Mouse (Mus musculus) lung, adult 2 months (tissue): ENCODE measurements around the gene Lonp1. TPM values are rescaled to one million over a fixed set of nuclear protein-coding genes. Genes with fewer than 3 reads are reported as not detected.
"Not testable (repeated sequence)": the region's sequence is repeated elsewhere in the genome, so short reads cannot be mapped to it uniquely, and the experiment has no call there.

Experiments used
- DNase-seq: peaks from one replicate; pipeline ENCODE4 v3.0.0; 2022
- H3K4me1 ChIP-seq: fragments of 200-500 bp; 2 replicates; pipeline ENCODE4 v1.6.1; 2011; ENCODE audit warnings: low read length; ENCODE audit not compliant: control insufficient read depth, insufficient read depth
- H3K4me3 ChIP-seq: fragments of 200-500 bp; replicated peaks from 2 replicates; pipeline ENCODE3; 2011; ENCODE audit warnings: low read depth, mild to moderate bottlenecking, control low read depth, low read length; ENCODE audit errors: extremely low read depth
- CTCF ChIP-seq: fragments of 200-500 bp; IDR thresholded peaks from 2 replicates; pipeline ENCODE4 v1.5.1; 2011; ENCODE audit warnings: mild to moderate bottlenecking, low read length, control low read depth; ENCODE audit not compliant: insufficient read depth
- POLR2A ChIP-seq: fragments of 200-500 bp; IDR thresholded peaks from 2 replicates; pipeline ENCODE4 v1.6.1; 2011; ENCODE audit warnings: low read depth, mild to moderate bottlenecking, control low read depth, low read length, borderline replicate concordance; ENCODE audit errors: extremely low read depth
- WGBS: fragments of 180-500 bp; shearing (Covaris S2); methylation state at CpG from one replicate; pipeline ENCODE4 v1.1.7; 2018; 5-methylcytosine and 5-hydroxymethylcytosine counted together
- polyA plus RNA-seq: library from polyadenylated mRNA; depleted of rRNA; stranded (reverse); fragments of >200 nt; gene quantifications from 2 replicates; pipeline ENCODE4 v1.2.3, GENCODE M21; 2012

Lonp1 gene
- polyA plus RNA-seq, 1 experiment: 53.9 TPM

DNA sequence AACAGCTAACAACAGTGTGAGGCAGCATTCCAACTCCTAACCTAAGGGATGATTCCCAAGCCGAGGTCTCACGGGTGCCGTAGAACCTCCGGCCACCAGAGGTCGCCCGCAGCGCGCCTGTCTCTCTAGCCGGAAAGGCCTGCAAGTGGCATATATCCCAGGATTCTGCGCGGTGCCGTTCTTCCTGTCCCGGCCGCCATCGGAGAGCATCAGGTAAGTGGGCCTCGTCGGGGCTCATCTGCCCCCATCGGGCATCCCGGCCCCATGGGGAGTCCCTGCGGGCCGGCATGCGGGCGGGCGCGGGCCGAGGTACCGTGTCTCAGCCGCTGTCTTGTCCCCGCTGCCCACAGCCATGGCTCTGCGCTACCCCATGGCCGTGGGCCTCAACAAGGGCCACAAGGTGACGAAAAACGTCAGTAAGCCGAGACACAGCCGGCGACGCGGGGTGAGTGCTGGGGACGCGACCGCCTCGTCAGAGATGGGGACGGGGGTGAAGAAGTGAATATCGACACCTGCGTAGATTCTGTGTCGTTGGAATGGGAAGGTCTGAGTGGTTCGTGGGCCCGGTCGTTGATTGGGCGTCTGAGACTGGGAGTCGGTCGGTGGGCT lies 13.3 kb downstream of the Lonp1 start, which contains the start of gene Rpl36:
Gene Rpl36 (plus strand): TSS at position 181 of the 609 bp plus-strand sequence.
- peak; percentile 95 for DNase-seq
- peak within 1 kb of the TSS; percentile 94 for H3K4me3 ChIP-seq
- peaks cover 15% of the 10 kb centered on the region for H3K4me1 ChIP-seq
- WGBS: under 1% methylated on average over 52 of the region's 52 CpGs
- TF ChIP-seq POLR2A (peak; percentile 89), CTCF (peak; percentile 80)

DNA sequence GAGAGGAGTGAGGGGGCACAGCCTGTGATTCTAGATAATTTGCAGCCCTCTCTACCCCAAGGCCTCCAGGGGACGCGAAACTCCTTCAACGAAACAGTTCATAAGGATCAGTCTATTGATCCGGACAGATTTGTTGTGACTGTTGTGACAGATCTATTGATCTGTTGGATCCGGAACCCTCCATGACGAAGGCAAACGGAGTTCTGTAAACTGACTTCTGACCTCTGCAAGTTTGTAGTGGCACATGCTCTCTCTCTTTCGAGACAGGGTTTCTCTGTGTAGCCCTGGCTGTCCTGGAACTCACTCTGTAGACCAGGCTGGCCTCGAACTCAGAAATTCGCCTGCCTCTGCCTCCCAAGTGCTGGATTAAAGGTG lies 14.1 kb downstream of the Lonp1 start:
- WGBS: 74% methylated on average over 10 of the region's 10 CpGs
- not testable (repeated sequence) for DNase-seq, H3K4me3 ChIP-seq
- peaks cover 15% of the 10 kb centered on the region for H3K4me1 ChIP-seq

DNA sequence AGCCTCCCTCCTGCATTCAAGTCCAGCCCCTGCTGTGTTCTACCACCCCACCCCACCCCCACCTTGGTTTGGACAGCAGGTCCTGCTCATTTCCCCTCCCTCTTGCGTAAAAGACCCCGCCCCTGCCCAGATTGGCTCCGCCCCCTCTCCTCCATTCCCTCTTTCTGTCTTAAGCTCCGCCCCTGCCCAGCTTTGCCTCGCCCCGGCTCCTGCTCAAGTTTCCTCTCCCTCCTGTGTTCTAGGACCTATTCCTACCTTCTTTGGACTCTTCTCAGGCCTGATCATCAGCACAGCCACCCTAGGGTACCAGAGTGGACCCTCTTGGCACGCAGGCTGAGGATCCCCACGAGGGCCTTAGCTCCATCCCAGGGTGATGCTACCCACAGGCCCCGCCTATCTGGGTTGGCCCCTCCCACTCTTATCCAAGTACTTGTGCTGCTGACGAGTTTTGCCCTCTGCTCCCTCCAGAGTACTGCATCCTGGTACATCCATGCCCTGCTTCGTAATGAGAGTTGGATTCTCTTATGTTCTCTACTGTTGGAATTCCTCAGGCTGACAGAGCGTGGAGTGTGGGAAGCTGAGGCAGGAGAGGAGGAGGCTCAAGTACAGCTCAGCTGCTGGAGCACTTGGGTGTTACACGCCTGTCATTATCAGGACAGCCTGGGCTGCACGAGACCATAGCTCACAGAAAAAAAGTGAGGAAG lies 14.7 kb downstream of the Lonp1 start:
- TF ChIP-seq POLR2A (no peak), CTCF (no peak)
- peaks cover 15% of the 10 kb centered on the region for H3K4me1 ChIP-seq
- H3K4me3 ChIP-seq: no peak overlapping the region
- 25% methylated on average over 14 of the region's 14 CpGs for WGBS
- DNase-seq: peak; percentile 43

DNA sequence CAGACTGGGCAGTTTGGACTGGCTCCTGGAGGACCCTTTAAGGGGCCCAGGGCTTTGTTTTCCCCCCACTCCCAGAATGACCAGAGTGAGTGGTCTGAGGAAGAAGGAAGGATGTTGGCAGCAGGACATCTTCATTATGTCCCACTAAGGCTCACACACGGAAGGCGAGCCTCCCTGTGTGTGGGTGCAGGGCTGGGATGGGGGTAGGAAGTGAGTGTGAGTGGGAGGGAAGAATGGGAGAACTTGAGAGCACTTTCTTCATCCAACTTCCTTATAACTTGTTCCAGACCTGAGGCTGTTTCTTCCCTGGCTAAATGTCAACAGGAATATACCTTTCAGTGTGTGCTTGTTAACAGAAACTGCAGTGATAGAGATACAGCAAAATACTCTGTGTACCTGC lies 15.4 kb downstream of the Lonp1 start:
- TF ChIP-seq CTCF (no peak), POLR2A (no peak)
- peaks cover 15% of the 10 kb centered on the region for H3K4me1 ChIP-seq
- WGBS: 67% methylated on average over 2 of the region's 2 CpGs
- no peak for DNase-seq
- H3K4me3 ChIP-seq: no peak overlapping the region

DNA sequence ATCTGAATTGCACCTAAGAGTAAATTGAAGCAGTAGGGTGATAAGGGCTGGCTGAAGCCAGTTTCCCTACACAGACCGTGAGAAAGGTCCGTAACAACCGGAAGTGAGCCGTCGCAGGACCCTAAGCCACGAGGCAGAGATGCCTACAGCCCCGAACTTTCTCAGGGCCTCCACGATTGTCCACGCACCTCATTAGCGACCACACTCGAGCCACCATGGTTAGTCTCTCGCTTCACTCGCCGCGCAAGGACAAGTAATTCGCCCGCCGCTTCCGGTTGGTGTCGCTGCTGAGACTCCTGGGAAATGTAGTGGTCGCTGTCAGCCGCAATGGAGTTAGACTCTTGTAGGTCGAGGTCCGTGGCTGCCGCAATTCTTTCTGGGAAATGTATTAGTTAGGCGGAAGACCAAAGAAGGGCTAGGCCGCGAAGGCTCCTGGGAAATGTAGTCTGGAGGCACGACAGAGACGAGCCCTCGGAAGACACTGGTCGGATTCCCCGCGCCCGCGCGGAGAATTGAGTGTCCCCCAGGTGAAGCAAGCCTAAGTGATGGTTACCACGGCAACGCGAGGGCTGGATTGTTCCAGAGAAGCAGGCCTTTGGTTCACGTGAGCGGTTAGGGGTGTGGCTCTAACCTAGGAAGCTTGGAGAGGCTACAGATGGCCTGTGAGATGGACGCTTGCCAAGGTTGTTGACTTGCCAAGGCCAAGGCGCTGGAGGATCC lies 17.1 kb downstream of the Lonp1 start, which contains the start of gene 2410015M20Rik:
Gene 2410015M20Rik (minus strand): TSS at position 320 of the 720 bp plus-strand sequence.
- WGBS: under 1% methylated on average over 44 of the region's 44 CpGs
- H3K4me3 ChIP-seq: peak within 1 kb of the TSS; percentile 92
- peak; percentile 91 for DNase-seq
- H3K4me1 ChIP-seq: peaks cover 15% of the 10 kb centered on the region
- no peak for TF ChIP-seq CTCF
- peak; percentile 67 for TF ChIP-seq POLR2A

DNA sequence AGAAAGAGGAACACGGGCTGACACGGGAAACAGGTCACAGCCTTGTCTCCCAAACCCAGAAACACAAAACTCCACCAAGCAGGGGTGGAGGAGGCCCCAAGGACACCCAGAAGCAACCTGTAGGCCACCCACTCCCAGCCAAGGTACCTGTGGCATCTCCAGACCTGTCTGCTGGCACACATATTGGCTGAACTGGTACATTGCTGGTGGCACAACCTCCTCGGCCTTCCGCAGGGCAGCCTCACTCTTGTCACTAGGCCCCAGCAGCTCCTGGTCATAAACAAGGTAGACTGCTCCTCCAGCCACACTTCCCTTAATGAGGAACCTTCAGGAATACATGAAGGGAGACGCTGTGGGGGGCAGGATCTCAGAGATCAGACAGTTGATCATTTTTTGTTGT lies 18.0 kb downstream of the Lonp1 start:
- no peak for DNase-seq
- Histone ChIP-seq H3K4me1 (peaks cover 9% of the 10 kb centered on the region), H3K4me3 (no peak overlapping the region)
- 42% methylated on average over 5 of the region's 5 CpGs for WGBS
- TF ChIP-seq POLR2A (no peak), CTCF (no peak)

DNA sequence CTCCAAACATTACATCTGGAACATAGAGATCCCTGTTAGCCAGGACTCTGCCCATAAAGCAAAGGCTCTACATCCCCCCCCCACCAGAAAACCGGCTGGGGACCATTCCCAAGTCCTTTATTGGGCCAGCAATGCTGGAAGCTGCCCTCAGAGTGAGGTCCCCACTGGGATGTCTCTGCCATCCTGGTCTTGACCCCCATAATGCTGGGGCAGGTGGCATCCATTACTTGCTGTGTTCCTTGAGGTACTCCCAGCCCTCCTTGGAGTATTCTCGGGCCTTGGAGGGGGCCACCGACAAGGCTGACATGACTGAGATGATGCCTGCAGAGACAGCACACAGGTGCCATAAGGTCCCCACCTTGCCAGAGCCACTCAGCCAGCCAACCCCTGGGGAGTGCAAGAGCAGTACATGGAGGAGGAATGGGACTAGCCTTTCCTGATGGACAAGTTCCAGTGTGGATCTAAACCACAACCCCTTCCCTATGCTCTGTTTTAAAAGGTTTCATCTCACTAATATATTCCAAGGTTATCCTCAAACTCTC lies 19.1 kb downstream of the Lonp1 start:
- TF ChIP-seq POLR2A (no peak), CTCF (no peak)
- DNase-seq: no peak
- peaks cover 9% of the 10 kb centered on the region for H3K4me1 ChIP-seq
- no peak overlapping the region for H3K4me3 ChIP-seq
- 74% methylated on average over 3 of the region's 3 CpGs for WGBS

DNA sequence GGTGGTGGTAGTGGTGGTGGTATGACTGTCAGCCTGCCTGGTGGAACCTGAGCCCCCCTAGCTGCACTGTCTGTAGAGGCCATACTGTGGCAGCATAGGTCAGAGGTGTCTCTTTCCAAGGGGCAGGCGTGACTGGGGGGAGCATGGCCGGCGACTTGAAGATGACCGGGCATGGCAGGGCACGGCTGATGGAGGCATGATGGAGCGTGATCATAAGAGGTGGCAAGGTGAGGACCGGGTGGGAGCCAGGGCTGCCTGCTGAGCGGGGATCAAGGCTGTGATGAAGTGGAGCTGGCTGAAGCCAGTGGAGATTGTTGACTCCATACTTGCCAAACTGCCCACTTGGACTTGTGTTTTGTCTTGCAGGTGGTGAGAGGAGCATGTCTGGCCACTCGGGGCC lies 21.3 kb downstream of the Lonp1 start:
- Histone ChIP-seq H3K4me1 (peaks cover 7% of the 10 kb centered on the region), H3K4me3 (no peak overlapping the region)
- no peak for DNase-seq
- TF ChIP-seq CTCF: no peak
- TF ChIP-seq POLR2A: no peak
- WGBS: 82% methylated on average over 9 of the region's 9 CpGs

DNA sequence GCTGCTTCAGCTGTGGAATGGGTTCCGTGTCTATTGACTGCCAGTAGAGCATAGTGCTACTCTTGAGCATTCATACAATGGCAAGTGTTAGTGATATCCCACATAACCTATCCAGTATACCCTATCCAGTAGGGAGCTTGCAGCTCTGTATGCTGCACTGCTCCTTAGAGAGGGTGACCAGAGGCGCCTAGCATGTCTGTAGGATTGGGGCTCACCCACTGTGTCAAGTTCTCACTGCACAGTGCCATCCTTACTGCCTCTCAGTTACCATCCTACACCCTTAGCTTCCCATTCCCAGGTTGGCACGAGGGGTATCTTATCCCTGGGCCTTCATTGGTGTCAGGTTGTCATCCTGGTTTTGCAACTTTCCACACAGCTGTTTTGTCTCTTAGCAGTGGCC lies 22.3 kb downstream of the Lonp1 start:
- no peak for TF ChIP-seq CTCF
- no peak for TF ChIP-seq POLR2A
- WGBS: 83% methylated on average over 3 of the region's 3 CpGs
- peaks cover 3% of the 10 kb centered on the region; the same call in 1 of the 2 replicates for H3K4me1 ChIP-seq
- no peak overlapping the region for H3K4me3 ChIP-seq
- DNase-seq: no peak
